Mouse (Mus musculus): ENCODE results near the gene Gulp1. TPM values are rescaled to one million over a fixed set of nuclear protein-coding genes. Genes with fewer than 3 reads are reported as not detected.

The Gulp1 gene
- total and polyA plus RNA-seq, 3 experiments = not detected

DNA sequence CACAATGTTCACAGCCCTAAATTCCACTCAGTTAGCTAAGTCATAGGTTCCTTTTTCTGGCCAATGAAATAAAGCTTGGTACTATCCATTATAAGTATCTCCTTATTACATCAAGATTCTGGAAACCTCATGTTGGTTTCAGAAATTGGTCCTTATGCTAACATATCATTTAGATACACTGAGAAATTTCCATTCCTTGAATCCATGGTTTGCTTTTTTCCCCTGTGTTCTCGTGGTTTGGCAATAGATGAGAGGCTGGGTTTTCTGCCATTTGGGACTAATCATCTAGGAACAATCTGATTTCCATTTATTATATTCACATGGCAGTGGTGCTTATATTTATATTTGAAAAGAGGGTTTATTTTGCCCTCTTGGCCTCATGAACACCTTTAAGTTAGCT lies 226.9 kb downstream of the Gulp1 start:
- Histone ChIP-seq H3K4me3 (replicated peaks in 1 of 3; ENCODE audit: low read depth in 2 of 3, low read length in 2 of 3, poor library complexity in 1 of 3) (no peak overlapping the region), H3K4me1 (ENCODE audit: control insufficient read depth in 1 of 2, insufficient read depth in 2 of 2) (no peaks in the 10 kb centered on the region), H3K9ac (ENCODE audit: insufficient read depth, low read depth) (no peak overlapping the region), H3K27me3 (replicated peaks) (no peaks in the 10 kb centered on the region), H3K79me2 (replicated peaks; ENCODE audit: control insufficient read depth, extremely low read depth, insufficient read depth, poor library complexity, severe bottlenecking) (no peaks in the 10 kb centered on the region), H3K27ac (ENCODE audit: insufficient read depth, low read depth) (no peak overlapping the region), H3K4me2 (ENCODE audit: insufficient read depth, low read depth, poor library complexity, severe bottlenecking) (no peak overlapping the region), H3K9me3 (replicated peaks; ENCODE audit: low read length) (no peaks in the 10 kb centered on the region), H3K36me3 (replicated peaks in 1 of 2; ENCODE audit: control insufficient read depth in 1 of 2, insufficient read depth in 1 of 2, low read length in 1 of 2) (no peaks in the 10 kb centered on the region)
- TF ChIP-seq MAZ (IDR thresholded peaks at IDR 0.05; ENCODE audit: low read depth, low read length) = no peak
- TF ChIP-seq ETS1 (conservative IDR thresholded peaks at IDR 0.05; ENCODE audit: low read depth, low read length) = no peak
- no peak for TF ChIP-seq PAX5 (IDR thresholded peaks at IDR 0.05; ENCODE audit: low read length)
- TF ChIP-seq JUND (conservative IDR thresholded peaks at IDR 0.05; ENCODE audit: low read depth, low read length) = no peak
- no peak for TF ChIP-seq MYC (IDR thresholded peaks at IDR 0.05; ENCODE audit: low read depth, low read length)
- no peak for TF ChIP-seq EP300 (IDR thresholded peaks at IDR 0.05; ENCODE audit: low read length)
- no peak for TF ChIP-seq POLR2AphosphoS2 (IDR thresholded peaks at IDR 0.05; ENCODE audit: low read depth, low read length)
- TF ChIP-seq GABPA (IDR thresholded peaks at IDR 0.05; ENCODE audit: insufficient replicate concordance, low read depth, low read length) = no peak
- TF ChIP-seq USF1 (IDR thresholded peaks at IDR 0.05; ENCODE audit: low read depth, low read length) = no peak
- no peak for TF ChIP-seq ELF1 (IDR thresholded peaks at IDR 0.05; ENCODE audit: low read depth, low read length)
- no peak for TF ChIP-seq ZC3H11A (IDR thresholded peaks at IDR 0.05; ENCODE audit: low read depth, low read length)
- TF ChIP-seq TBP (conservative IDR thresholded peaks at IDR 0.05; ENCODE audit: low read depth, low read length) = no peak
- no peak for TF ChIP-seq KAT2A (IDR thresholded peaks at IDR 0.05; ENCODE audit: insufficient replicate concordance, low read length)
- no peak for TF ChIP-seq RCOR1 (conservative IDR thresholded peaks at IDR 0.05; ENCODE audit: low read depth, low read length)
- no peak for TF ChIP-seq CHD2 (IDR thresholded peaks at IDR 0.05; ENCODE audit: low read length)
- dilution Hi-C loops (cut with MboI; ENCODE audit: extremely low pct_ligation_motif_present, extremely low pct_unique_long_range_greater_than_20kb, low sequenced_read_pairs) (no loop called here), in situ Hi-C loops (cut with MboI; ENCODE audit: low pct_ligation_motif_present, low pct_unique_long_range_greater_than_20kb, low sequenced_read_pairs) (no loop called here)
- no peak for DNase-seq (ENCODE audit: extremely low read depth)

DNA sequence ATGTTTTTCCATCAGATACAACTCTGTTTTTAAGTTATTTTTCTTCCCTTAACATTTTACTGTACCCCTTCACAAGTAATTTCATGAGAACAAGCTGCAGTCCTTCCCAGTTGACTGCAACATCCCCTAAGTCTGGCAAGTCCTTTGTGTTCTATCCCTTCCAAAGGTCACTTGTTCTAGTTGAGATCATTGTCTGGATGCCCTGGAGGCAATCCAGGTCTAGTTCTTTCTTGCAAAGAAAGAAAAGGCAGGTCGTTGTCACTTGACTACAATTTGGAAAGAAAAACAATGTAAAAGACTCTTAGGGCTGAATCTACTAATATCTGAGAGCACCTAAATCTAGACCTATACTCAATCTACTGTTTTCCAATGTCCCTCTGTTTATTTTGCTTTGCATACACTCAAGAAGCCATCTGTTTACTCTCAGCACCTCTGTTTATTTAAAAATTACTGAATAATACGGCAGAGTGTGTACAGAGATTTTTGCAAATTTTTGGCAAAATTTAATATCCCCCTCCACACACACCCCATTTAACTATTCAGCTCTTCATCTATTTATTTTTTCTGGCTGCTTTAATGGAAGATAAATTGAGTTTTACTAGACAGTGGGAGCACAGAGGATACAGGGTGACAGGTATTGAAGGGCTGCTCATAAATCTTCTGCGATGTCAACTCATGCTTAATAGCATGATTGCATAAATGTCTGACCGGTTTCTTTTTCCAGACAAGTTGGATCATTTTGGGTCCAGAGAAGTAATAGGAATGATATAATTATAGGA lies 252.5 kb downstream of the Gulp1 start:
- H3K9ac ChIP-seq (ENCODE audit: insufficient read depth, low read depth) = no peak overlapping the region
- H3K9me3 ChIP-seq (replicated peaks; ENCODE audit: low read length) = no peaks in the 10 kb centered on the region
- H3K4me2 ChIP-seq (ENCODE audit: insufficient read depth, low read depth, poor library complexity, severe bottlenecking) = no peak overlapping the region
- in situ Hi-C loops (cut with MboI; ENCODE audit: low pct_ligation_motif_present, low pct_unique_long_range_greater_than_20kb, low sequenced_read_pairs) = no loop called here
- dilution Hi-C loops (cut with MboI; ENCODE audit: extremely low pct_ligation_motif_present, extremely low pct_unique_long_range_greater_than_20kb, low sequenced_read_pairs) = no loop called here
- no peaks in the 10 kb centered on the region for H3K27me3 ChIP-seq (replicated peaks)
- H3K4me3 ChIP-seq (replicated peaks in 1 of 3; ENCODE audit: low read depth in 2 of 3, low read length in 2 of 3, poor library complexity in 1 of 3) = no peak overlapping the region
- H3K4me1 ChIP-seq (ENCODE audit: control insufficient read depth in 1 of 2, insufficient read depth in 2 of 2) = no peaks in the 10 kb centered on the region
- no peak for DNase-seq (ENCODE audit: extremely low read depth)
- no peaks in the 10 kb centered on the region for H3K36me3 ChIP-seq (replicated peaks in 1 of 2; ENCODE audit: control insufficient read depth in 1 of 2, insufficient read depth in 1 of 2, low read length in 1 of 2)
- H3K27ac ChIP-seq (ENCODE audit: insufficient read depth, low read depth) = no peak overlapping the region
- no peaks in the 10 kb centered on the region for H3K79me2 ChIP-seq (replicated peaks; ENCODE audit: control insufficient read depth, extremely low read depth, insufficient read depth, poor library complexity, severe bottlenecking)
- TF ChIP-seq NELFE (IDR thresholded peaks at IDR 0.05; ENCODE audit: low read depth, low read length) (no peak), PAX5 (IDR thresholded peaks at IDR 0.05; ENCODE audit: low read length) (no peak)

All from CH12.LX (cell line).